Mouse (Mus musculus) layer of hippocampus, adult 9-11 months (tissue): Measurements from ENCODE around the gene Kdm7a.
A peak's percentile ranks its signal among the peaks of the same experiment; 100 is the strongest.

Experiments used
- DNase-seq: peaks from one replicate; pipeline ENCODE4 v3.0.0; 2022

Gene Kdm7a

GRCm38 (mm10) chr6:39205650-39206580, 674 bp downstream of the Kdm7a start:
- peak; percentile 23 for DNase-seq

DNA sequence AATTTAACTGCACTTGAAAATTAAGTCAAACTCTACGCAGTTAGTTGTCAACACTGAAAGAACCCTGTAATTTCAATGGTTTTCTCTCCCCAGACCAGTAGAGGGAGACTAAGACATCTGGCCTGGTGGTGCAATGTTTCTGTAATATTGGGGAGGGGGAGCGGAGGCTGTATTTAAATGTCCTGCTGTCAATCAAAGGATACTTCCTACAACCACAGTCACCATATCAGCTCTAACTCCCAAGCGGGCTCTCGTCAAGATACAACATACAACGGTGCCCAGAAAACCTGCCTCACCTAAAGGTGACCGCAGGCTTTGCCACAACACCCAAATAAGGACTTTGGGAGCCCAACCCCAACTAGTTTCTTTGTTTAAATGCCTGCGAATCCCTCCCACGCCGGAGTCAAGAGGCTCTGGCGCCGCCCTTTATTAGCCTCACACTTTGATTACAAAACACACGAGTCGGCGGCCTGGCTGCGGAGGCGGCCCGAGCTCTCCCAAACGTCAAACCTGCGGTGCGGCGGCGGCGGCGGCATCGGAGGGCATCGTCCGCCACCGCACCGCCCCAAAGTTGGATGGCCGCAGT, 1.4 kb downstream of the Kdm7a start:
- DNase-seq: peak; percentile 61

- no peak for DNase-seq
Measured at GRCm38 (mm10) chr6:39204444-39204843, 2.1 kb downstream of the Kdm7a start.

DNA sequence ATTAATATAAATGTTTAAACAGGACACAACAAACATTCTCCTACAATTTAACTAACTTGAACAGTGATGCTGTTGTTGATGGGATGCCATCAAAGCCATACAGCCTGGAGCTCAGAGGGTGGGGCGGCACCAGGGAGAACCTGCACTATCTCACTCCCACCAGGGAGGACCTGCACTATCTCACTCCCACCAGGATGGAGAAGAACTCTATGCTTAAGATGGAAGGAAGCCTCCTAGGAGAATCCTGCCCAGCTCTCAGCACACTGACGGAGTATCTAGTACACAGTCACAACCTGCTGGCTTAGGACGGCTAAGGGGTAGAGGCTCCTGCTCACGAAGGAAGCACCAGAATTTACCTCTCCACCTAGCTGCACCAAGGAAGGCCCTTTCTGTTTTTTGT, 3.4 kb downstream of the Kdm7a start:
- DNase-seq: no peak

DNA sequence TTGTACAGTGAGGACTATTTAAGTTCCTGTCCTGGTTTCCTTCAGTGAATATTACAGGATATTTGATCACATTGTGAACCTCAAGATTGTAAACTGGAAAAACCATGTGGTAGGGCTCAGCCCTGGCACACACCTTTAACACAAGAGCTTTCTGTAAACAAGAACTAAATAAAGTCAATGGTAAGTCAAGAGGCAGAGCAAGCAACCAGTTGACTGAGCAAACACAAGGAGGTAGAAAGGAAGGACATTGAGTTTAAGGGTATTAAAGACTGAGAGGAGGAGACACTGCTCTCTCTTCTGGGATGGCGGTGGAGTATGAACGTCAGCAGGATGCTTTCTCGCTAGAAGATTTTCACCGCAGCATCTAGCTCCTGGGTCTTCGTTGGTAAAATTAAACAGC, 13.6 kb downstream of the Kdm7a start:
- no peak for DNase-seq

DNA sequence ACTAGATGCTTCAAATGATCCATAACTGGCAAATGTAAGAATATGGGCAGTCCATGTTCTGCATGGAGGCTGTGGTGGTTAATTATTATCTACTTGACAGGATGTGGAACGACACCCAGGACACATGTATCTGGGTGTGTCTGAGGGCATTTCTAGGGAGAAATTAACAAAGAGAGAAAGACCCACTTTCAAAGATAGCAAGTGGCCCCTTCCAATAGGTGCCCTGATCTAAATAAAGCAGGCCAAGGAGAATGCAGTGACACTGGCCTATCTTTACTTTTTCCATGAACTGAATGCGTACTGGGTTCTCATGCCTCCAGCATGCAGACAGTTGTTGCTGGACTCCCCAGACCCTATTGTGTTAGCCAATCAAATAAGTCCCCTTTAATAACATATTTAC, 15.1 kb downstream of the Kdm7a start:
- DNase-seq: no peak

DNA sequence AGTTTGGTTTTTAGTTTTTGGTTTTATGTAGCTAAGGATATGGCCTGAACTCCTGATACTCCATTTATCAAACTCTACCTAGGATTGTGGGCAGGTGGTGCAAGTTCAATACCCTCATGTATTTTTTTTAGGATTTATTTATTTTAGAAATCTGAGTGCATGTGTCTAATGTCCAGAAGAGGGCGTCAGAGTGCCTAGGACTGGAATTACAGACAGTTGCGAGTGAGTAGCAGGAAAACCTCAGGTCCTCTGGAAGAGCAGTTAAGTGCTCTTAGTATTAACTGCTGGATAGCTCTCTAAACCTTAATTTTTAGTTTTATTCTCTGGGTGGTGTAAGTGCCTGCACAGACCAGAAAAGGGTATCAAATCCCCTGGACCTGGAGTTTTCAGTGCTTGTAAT, 19.4 kb downstream of the Kdm7a start:
- DNase-seq: no peak

DNA sequence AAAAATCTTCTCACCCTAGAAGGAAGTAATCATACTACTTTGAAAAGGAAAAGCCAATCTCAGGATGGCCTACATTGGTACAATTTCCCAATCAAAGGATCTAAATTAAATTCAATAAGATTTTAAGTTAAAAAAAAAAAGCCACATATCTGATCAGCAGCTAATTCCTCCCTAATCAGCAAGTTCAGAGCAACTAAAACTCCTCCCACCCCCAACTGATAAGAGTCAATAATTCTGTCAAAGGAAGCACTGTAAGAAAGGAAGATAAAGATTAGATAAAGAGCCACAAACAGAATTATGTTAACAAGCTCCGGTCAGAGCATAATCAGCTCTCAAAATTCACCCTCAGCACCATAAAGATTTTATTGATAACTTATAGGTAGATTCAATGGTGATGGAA, 37.5 kb downstream of the Kdm7a start:
- no peak for DNase-seq

GRCm38 (mm10) chr6:39164891-39165290, 41.7 kb downstream of the Kdm7a start:
- no peak for DNase-seq

DNA sequence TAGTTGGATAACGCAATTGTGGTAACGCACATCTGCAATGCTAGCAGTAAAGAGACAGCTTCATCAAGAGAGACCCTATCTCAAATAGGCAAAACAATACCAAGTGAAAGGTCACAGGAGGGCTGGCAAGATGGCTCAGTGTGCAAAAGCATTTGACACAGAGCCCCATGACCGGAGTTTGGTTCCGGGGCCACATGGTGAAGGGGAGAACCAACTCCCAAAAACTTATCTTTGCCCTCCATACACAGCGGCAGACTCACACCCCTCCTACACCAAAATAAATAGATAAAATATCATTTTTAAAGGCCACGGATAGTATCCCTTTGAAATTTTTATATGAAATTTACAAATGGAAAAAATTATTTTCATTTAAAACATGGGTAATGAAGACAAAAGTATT, 44.6 kb downstream of the Kdm7a start:
- no peak for DNase-seq

- DNase-seq: no peak
Measured at GRCm38 (mm10) chr6:39146041-39146440, 60.5 kb downstream of the Kdm7a start.

GRCm38 (mm10) chr6:39132556-39132955, 74.0 kb downstream of the Kdm7a start:
- DNase-seq: no peak

DNA sequence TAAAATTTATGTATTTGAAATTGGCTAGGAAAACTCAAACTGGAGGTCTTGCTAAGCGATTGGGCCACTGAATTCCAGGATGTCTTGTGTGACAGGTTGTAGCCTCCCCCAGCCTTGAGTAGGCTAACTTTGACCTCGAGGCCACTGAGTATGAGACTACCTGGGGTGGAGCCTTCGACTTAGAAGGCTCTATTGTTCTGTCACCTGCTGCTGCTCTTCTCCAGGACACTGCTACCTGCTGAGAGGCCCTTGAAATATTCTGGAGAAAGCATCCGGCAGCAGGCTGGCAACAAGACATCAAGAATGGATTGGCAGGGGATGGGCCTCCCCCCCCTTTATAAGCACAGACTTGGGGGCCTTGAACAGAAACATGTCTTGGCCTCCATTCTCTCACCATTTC, 75.1 kb downstream of the Kdm7a start:
- no peak for DNase-seq

DNA sequence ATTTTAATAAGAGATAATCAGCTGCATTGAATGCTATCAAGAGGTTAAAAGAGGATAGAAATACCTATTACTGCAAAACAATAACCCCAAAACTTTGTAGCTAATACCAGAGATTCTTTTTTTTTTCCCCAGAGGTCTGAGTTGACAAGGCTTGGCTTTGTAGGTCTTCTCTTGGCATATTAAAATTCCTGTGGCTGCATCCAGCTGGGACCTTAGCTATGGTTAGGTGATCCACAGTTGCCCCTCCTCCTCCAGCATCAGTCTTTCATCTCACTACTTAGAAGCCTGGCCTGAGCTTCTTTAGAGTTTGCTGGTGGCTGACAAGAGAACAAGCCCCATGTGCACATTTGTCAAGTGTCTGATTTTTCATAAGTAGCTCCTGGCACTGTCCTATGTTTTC, 81.9 kb downstream of the Kdm7a start:
- no peak for DNase-seq

GRCm38 (mm10) chr6:39120685-39121084, 85.9 kb downstream of the Kdm7a start:
- DNase-seq: no peak

DNA sequence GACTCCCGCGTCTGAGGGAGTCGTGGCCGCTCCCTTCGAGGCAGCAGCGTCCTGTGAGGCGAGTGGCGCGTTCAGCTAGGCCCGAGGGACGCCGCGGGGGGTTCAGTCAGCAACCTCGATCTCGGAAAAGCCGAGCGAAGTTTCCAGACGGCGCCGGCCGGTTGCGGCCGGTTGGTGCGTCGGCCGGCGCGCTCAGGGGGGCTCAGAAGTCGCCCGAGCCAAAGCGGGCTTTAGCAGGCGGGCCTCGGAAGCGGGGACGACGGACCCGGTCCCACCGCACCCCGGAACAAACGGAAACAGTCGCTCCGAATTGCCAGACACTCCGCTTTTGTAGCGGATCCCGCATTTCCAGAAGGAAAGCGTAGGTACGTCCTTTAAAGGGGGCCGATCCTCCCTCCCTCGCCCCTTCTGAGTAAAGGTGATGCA, 88.1 kb downstream of the Kdm7a start:
- no peak for DNase-seq

- DNase-seq: peak; percentile 48
Measured at GRCm38 (mm10) chr6:39117584-39118455, 88.8 kb downstream of the Kdm7a start, which contains the start of gene Parp12. Gene Parp12 (minus strand): TSS chr6:39118349.

- DNase-seq: no peak
Measured at GRCm38 (mm10) chr6:39115438-39115837, 91.2 kb downstream of the Kdm7a start.

GRCm38 (mm10) chr6:39113141-39113540, 93.4 kb downstream of the Kdm7a start:
- DNase-seq: no peak

DNA sequence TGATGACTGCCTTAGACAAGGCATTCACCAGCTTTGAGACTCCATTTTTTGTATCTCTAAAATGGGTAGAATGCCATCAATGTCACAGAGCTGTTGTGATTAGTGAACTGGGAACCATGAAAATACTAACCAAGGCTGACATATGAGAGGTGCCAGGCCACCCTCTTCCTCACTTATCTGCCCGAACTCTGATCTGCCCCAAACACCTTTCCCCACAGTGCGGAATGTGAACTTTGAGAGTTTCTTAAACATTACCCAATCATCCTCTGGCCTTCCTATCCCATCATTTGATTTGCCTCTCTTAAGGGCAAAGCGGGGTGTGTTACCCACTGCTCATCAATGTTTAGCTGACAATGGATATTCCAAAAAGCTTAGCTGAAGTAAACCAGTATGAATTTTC, 93.9 kb downstream of the Kdm7a start:
- no peak for DNase-seq

GRCm38 (mm10) chr6:39106812-39107211, 99.8 kb downstream of the Kdm7a start:
- DNase-seq: no peak

- no peak for DNase-seq
Measured at GRCm38 (mm10) chr6:39104631-39105030, 102.0 kb downstream of the Kdm7a start.
